Mouse (Mus musculus) heart, postnatal 0 days (tissue): ENCODE data around the gene Dach2.

Source experiments
- CTCF ChIP-seq: IDR thresholded peaks from 2 replicates; pipeline ENCODE4 v1.5.1; 2016; ENCODE audit warnings: antibody characterized with exemption, control low read depth, low read depth
- EP300 ChIP-seq: IDR thresholded peaks from 2 replicates; pipeline ENCODE4 v1.6.1; 2016; ENCODE audit warnings: antibody characterized with exemption, low read depth

DNA sequence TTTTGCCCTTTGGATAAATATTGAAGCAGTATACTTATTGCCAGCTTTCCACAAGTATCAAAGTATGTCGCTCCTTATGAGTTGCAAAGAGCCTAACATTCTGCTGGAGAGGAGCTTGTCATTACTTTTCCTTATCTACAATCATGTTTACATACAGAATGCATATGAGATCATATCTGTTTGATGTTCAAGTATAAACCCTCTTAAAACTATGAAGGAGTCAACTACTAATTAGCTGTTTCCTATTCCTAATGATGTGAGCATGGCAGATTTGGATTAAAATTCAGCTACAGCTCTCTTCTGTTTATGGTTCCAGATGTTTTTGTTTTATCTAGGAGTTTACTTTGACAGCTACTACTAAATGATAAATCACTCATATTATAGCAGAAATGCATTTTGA is 535.8 kb downstream of the Dach2 start:
- TF ChIP-seq CTCF: no peak
- no peak for TF ChIP-seq EP300
